Mouse (Mus musculus) hindbrain, embryonic 10.5 days (tissue): Measurements from ENCODE around the gene Hmgb1. TPM values are rescaled to one million over a fixed set of nuclear protein-coding genes. Genes with fewer than 3 reads are reported as not detected.

Source experiments
- DNase-seq: peaks from one replicate; pipeline ENCODE4 v3.0.0-alpha.2; 2017; ENCODE audit warnings: low spot score
- H3K27ac ChIP-seq: fragments of 300-500 bp; sonication (generic); 2 replicates; pipeline ENCODE4 v1.5.1; 2016; ENCODE audit warnings: mild to moderate bottlenecking, moderate library complexity
- H3K27me3 ChIP-seq: fragments of 300-500 bp; sonication (generic); 2 replicates; pipeline ENCODE4 v1.6.1; 2016; ENCODE audit warnings: mild to moderate bottlenecking; ENCODE audit not compliant: poor library complexity, insufficient read depth, severe bottlenecking
- H3K36me3 ChIP-seq: fragments of 300-500 bp; sonication (generic); 2 replicates; pipeline ENCODE4 v1.6.1; 2016; ENCODE audit warnings: mild to moderate bottlenecking, moderate library complexity
- H3K4me1 ChIP-seq: fragments of 300-500 bp; sonication (generic); replicated peaks from 2 replicates; pipeline ENCODE4 v1.6.1; 2016; ENCODE audit warnings: mild to moderate bottlenecking
- H3K4me3 ChIP-seq: fragments of 300-500 bp; sonication (generic); 2 replicates; pipeline ENCODE4 v1.5.1; 2016; ENCODE audit warnings: mild to moderate bottlenecking, moderate library complexity
- H3K9me3 ChIP-seq: fragments of 300-500 bp; sonication (generic); 2 replicates; pipeline ENCODE4 v1.6.1; 2016; ENCODE audit warnings: mild to moderate bottlenecking, moderate library complexity
- WGBS: fragments of 180-500 bp; shearing (Covaris S2); methylation state at CpG from one replicate; pipeline ENCODE4 v1.1.7; 2016; 5-methylcytosine and 5-hydroxymethylcytosine counted together
- polyA plus RNA-seq: library from polyadenylated mRNA; unstranded; fragments of >200 nt; fragmentation: Nextera tagmentation; extraction: Ambion mirVana; gene quantifications from 2 replicates; pipeline ENCODE4 v1.2.1, GENCODE M21; 2016

Gene Hmgb1
- polyA plus RNA-seq, 1 experiment from 2014 or later: 1,115 TPM

- no peak for DNase-seq
- 79% methylated on average over 10 of the region's 10 CpGs for WGBS
- H3K9me3 ChIP-seq: no peaks in the 10 kb centered on the region
- no peaks in the 10 kb centered on the region for H3K36me3 ChIP-seq
- H3K27me3 ChIP-seq: no peaks in the 10 kb centered on the region
- H3K4me3 ChIP-seq: no peak overlapping the region
- no peaks in the 10 kb centered on the region for H3K4me1 ChIP-seq
- H3K27ac ChIP-seq: no peak overlapping the region
Measured at GRCm38 (mm10) chr5:149135455-149136354, 48.6 kb downstream of the Hmgb1 start.

DNA sequence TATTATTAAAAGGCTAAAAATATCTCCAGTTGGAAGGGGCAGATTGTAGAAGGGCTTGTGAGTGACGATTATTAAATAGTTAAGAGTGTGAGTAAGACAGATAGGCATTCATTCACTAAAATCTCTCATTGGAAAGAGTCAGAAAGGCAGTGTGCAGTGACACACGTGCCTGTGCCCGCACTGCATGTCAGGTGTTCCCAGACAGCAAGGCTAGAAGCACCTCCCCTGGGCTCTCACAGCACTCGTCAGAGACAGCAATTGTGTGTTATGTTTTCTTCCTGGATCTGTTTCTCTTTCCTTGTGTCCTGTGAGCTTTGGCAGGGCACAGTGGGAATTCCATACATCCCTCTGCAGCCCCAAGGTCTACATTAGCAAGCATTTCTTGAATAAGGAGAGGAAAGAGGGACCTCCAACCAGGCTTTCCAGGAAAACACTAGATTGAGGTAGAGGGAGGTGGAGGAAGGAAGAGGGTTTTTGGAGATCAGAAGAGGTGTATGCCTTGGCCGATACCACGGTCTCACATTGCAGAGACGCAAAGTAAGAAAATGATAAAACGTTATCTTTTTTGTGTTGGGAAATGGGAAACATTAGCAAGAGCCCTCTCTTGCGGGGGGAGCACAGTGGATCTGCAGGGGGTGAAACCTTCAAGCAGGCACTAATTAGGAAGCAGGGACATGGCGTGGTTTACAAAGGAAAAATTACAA, 49.4 kb downstream of the Hmgb1 start:
- no peaks in the 10 kb centered on the region for H3K4me1 ChIP-seq
- 82% methylated on average over 10 of the region's 10 CpGs for WGBS
- DNase-seq: no peak
- H3K27me3 ChIP-seq: no peaks in the 10 kb centered on the region
- H3K36me3 ChIP-seq: no peaks in the 10 kb centered on the region
- no peak overlapping the region for H3K27ac ChIP-seq
- no peak overlapping the region for H3K4me3 ChIP-seq
- H3K9me3 ChIP-seq: no peaks in the 10 kb centered on the region

DNA sequence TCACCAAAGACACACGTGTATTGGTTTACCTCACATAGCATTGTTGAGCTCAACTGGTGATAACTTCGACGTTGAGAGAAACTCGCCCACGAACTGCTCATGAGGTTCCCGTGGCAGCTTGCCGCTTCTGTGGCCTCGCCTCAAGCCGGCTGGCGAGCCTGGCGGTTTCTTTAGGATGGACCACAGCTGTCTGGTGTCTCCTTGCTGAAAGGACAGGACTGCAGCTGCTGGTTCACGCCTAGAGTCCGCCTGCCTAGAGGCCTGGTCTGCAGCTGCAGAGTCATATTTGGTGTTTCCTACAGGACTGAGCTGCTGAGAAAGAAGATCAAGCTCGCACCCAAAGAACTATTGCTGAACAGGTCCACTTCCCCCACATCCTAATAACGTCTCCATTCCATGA, 55.8 kb downstream of the Hmgb1 start:
- WGBS: 89% methylated on average over 15 of the region's 15 CpGs
- Histone ChIP-seq H3K27ac (no peak overlapping the region), H3K4me1 (no peaks in the 10 kb centered on the region), H3K4me3 (no peak overlapping the region), H3K27me3 (no peaks in the 10 kb centered on the region), H3K36me3 (no peaks in the 10 kb centered on the region), H3K9me3 (no peaks in the 10 kb centered on the region)
- DNase-seq: no peak

DNA sequence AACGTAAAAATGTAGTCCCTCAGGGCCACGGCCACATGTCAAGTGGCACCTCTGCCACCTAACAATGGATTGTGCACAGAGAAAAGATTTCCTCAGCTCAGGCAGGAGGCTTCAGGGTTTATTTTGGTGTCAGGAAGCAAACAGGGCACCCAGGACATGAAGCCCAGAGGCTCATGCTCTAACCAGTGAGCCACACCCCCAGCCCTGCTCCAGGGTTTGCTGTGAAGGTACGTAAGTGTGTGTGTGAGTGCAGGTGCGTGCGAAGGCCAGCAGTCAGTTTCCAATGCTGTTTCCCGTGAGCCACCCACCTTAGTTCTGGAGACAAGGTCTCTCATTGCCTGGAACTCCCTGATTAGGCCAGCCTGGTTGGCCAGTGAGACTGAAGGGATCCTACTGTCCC, 60.5 kb downstream of the Hmgb1 start:
- DNase-seq: no peak
- WGBS: 90% methylated on average over 6 of the region's 6 CpGs
- Histone ChIP-seq H3K27ac (no peak overlapping the region), H3K4me1 (no peaks in the 10 kb centered on the region), H3K36me3 (no peaks in the 10 kb centered on the region), H3K27me3 (no peaks in the 10 kb centered on the region), H3K9me3 (no peaks in the 10 kb centered on the region), H3K4me3 (no peak overlapping the region)

GRCm38 (mm10) chr5:149119341-149119881, 64.9 kb downstream of the Hmgb1 start:
- H3K9me3 ChIP-seq: no peaks in the 10 kb centered on the region

DNA sequence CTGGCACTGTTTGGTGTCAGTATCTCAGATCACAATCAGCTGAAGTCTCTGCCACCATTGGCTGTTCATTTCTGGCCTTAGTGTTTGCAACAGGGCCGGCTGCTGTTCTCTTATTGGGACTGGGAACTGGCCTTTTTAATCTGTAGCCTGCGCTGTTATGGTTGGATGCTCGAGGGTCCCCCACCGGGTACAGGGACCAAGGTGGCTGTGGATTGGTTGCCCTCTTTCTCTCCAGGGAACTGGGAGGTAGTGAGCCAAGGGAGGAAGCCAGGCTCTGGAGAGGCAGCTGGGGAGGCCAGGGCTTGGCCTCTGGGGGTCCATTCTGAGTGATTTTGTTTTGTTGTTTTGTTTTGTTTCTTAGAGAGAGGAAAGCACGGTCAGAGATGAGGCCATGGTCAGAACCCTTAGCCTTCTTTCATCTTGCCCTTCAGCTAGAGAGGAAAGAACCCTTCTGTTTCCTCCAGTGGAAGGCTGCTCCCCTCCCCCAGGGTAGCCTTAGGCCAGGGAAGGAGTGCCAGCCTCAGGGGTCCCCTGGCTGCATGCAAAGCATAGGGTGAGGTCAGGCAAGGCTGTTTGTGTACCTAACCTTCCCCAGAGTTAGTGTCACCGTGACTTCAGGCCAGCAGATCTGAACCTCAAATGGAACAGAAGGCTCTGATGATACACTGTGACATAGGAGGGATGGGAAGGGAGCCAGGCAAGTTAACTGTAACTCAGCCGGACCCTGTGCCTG, 66.3 kb downstream of the Hmgb1 start:
- no peak overlapping the region for H3K4me3 ChIP-seq
- peak; percentile 18 for DNase-seq
- WGBS: 20% methylated on average over 7 of the region's 7 CpGs
- H3K36me3 ChIP-seq: no peaks in the 10 kb centered on the region
- H3K4me1 ChIP-seq: peaks cover 26% of the 10 kb centered on the region
- H3K27me3 ChIP-seq: no peaks in the 10 kb centered on the region
- no peaks in the 10 kb centered on the region for H3K9me3 ChIP-seq
- H3K27ac ChIP-seq: peak overlapping the region; percentile 77

More at GRCm38 (mm10) chr5:149119341-149119881, 64.9 kb downstream of the Hmgb1 start:
- Histone ChIP-seq H3K36me3 (no peaks in the 10 kb centered on the region), H3K27ac (no peak overlapping the region), H3K4me3 (no peak overlapping the region), H3K27me3 (no peaks in the 10 kb centered on the region), H3K4me1 (peaks cover 19% of the 10 kb centered on the region)
- no peak for DNase-seq
- 91% methylated on average over 16 of the region's 16 CpGs for WGBS

DNA sequence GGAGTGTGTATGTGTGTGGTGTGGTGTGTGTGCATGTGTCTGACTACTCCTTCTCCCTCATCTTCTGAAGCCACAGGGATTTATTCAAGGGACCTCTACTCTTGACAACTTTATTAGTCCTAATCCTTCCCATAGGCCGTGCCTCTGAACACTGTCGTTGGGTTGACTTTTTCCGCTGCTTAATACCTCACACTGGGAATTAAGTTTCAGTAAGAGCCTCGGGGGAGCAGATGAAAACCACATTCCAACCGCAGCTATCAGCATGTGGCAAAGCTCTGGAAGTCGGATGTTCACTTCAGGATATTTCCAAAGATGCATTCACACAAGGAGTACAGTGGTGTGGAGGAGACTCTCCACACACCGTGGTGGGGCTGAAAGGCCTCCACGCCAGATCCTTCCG, 69.7 kb downstream of the Hmgb1 start:
- peaks cover 38% of the 10 kb centered on the region for H3K4me1 ChIP-seq
- WGBS: 67% methylated on average over 9 of the region's 9 CpGs
- H3K36me3 ChIP-seq: no peaks in the 10 kb centered on the region
- H3K4me3 ChIP-seq: no peak overlapping the region
- no peak overlapping the region for H3K27ac ChIP-seq
- no peaks in the 10 kb centered on the region for H3K9me3 ChIP-seq
- no peaks in the 10 kb centered on the region for H3K27me3 ChIP-seq
- DNase-seq: no peak

DNA sequence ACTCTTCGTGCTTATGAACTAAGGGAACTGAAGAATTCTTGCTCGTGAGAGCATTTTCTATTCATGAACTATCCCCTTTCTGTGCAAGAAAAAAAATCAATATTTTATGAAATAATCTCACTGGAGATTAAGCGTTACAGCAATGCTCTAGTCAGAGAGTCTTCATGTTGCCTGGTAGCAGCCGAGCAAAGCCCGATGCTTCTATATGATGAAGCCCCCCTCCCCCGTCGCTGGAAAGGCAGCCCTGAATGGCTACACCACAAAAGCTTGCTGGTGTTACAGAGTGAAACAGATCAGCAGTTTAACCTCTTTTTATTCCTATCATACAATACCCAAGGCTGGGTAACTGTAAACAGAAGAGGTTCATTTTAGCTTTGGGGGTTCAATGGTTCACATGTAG, 70.3 kb downstream of the Hmgb1 start:
- no peak for DNase-seq
- Histone ChIP-seq H3K27me3 (no peaks in the 10 kb centered on the region), H3K36me3 (no peaks in the 10 kb centered on the region), H3K27ac (no peak overlapping the region), H3K9me3 (no peaks in the 10 kb centered on the region), H3K4me3 (no peak overlapping the region), H3K4me1 (peaks cover 38% of the 10 kb centered on the region)
- 77% methylated on average over 7 of the region's 7 CpGs for WGBS

GRCm38 (mm10) chr5:149113439-149113838, 70.8 kb downstream of the Hmgb1 start:
- no peaks in the 10 kb centered on the region for H3K27me3 ChIP-seq
- H3K36me3 ChIP-seq: no peaks in the 10 kb centered on the region
- H3K9me3 ChIP-seq: no peaks in the 10 kb centered on the region
- no peak overlapping the region for H3K4me3 ChIP-seq
- peaks cover 36% of the 10 kb centered on the region for H3K4me1 ChIP-seq
- 77% methylated on average over 7 of the region's 7 CpGs for WGBS
- DNase-seq: no peak
- no peak overlapping the region for H3K27ac ChIP-seq

DNA sequence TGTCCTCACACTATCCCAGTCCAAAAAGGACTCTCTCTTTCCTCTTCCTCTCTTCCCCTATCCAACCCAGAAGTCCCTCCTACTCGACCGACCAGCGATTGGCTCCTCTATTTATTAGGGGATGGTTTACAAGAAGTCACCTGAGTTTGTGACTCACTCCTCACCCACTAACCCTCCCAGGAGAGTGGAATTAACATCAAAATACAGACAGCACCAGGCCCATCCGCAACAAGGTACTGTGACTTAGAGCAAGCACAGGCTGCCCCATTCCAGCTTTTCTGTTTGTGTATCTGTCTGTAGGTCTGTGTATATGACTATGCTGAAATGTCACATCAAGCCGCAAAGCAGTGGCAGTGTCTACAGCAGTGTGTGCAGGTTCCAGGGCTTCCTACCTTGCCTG, 71.7 kb downstream of the Hmgb1 start:
- Histone ChIP-seq H3K4me1 (peaks cover 27% of the 10 kb centered on the region), H3K27me3 (no peaks in the 10 kb centered on the region), H3K27ac (no peak overlapping the region), H3K4me3 (no peak overlapping the region), H3K9me3 (no peaks in the 10 kb centered on the region), H3K36me3 (no peaks in the 10 kb centered on the region)
- 81% methylated on average over 5 of the region's 5 CpGs for WGBS
- DNase-seq: no peak

GRCm38 (mm10) chr5:149109220-149109619, 75.1 kb downstream of the Hmgb1 start:
- Histone ChIP-seq H3K36me3 (no peaks in the 10 kb centered on the region), H3K4me1 (peaks cover 25% of the 10 kb centered on the region), H3K4me3 (no peak overlapping the region), H3K27me3 (no peaks in the 10 kb centered on the region), H3K27ac (no peak overlapping the region), H3K9me3 (no peaks in the 10 kb centered on the region)
- WGBS: 87% methylated on average over 3 of the region's 3 CpGs
- DNase-seq: no peak

GRCm38 (mm10) chr5:149108178-149108577, 76.1 kb downstream of the Hmgb1 start:
- Histone ChIP-seq H3K27ac (no peak overlapping the region), H3K4me3 (no peak overlapping the region), H3K27me3 (no peaks in the 10 kb centered on the region), H3K4me1 (peaks cover 20% of the 10 kb centered on the region), H3K36me3 (no peaks in the 10 kb centered on the region), H3K9me3 (no peaks in the 10 kb centered on the region)
- no peak for DNase-seq
- 92% methylated on average over 15 of the region's 15 CpGs for WGBS
